Mouse (Mus musculus) adrenal gland, postnatal 25 days (tissue): ENCODE measurements around the gene 5730455P16Rik. TPM values are rescaled to one million over a fixed set of nuclear protein-coding genes. Genes with fewer than 3 reads are reported as not detected.
"Not testable (repeated sequence)": the region's sequence is repeated elsewhere in the genome, so short reads cannot be mapped to it uniquely, and the experiment has no call there.

ENCODE experiments used
- DNase-seq: peaks from one replicate; pipeline ENCODE4 v3.0.0; 2021; ENCODE audit warnings: mixed read lengths
- total RNA-seq: library from RNA; stranded (reverse); gene quantifications from 2 replicates; pipeline ENCODE4 v1.2.3, GENCODE M21; 2021

Gene 5730455P16Rik
- total RNA-seq, 1 experiment from 2014 or later: 23.3 TPM

DNA sequence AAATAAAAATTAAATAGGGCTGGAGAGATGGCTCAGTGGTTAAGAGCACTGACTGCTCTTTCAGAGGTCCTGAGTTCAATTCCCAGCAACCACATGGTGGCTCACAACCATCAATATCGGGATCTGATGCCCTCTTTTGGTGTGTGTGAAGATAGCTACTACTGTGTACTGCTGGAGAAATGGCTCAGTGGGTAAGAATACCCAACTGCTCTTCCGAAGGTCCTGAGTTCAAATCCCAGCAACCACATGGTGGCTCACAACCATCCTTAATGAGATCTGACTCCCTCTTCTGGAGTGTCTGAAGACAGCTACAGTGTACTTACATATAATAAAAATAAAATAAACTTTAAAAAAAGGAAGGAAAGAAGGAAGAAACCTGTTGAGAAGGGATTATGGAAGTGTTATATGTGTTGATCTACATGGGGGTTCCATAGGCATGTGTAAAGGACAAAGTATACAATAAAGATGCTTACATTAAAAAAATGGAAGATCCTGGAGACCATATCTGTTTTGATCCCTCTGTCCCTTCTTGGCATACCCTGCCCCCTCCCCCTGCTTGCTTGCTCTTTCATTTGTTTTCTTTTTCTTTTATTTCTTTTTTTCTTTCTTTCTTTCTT lies 726 bp upstream of the 5730455P16Rik start:
- not testable (repeated sequence) for DNase-seq

DNA sequence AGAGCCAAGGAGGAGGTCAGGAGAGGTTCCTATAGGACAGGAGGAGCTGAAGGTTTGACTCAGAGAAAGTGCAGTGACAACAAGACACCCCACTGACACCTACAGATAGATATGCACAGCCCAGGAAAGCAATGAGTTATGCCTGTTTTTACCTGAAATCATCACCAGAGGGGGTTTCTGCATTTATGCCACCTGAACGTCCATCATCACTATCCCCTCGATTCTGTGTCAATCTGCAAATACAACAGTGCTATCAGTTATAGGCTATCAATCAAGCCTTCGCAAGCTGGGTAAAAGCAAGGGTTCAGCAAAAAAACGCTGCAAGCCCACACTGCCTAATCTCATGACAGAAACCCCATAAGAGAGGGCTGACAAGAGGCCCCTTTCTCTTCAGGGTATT lies 1.2 kb downstream of the 5730455P16Rik start:
- no peak for DNase-seq

- DNase-seq: no peak
Observed at GRCm38 (mm10) chr11:80368949-80369348, 8.9 kb downstream of the 5730455P16Rik start.

GRCm38 (mm10) chr11:80354832-80355231 lies 23.0 kb downstream of the 5730455P16Rik start:
- DNase-seq: no peak

DNA sequence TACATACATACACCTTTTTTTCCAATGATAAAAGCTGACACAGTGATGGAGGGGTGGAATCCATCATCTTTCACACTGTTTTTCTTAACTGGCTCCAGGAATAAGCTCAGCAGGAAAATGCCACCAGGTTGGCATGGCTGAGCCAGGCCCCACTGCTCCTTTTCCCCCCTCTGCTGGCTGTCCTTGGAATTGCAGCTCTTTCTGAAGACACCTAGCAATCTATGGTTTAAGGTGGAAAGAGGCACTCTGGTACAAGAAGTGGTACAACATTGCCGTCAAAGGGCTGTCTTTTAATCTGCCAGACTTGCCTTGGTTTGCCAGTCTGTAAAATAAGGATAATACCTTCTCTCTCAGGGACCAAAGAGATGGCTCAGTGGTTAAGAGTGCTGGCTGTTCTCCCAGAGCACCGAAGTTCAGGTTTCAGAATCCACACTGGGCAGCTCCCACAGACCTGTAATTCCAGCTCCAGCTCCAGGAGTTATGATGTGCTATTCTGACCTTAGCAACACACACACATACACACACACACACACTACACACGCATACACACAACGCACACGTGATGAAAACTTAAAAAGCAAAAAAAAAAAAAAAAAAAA lies 25.9 kb downstream of the 5730455P16Rik start:
- peak; percentile 88 for DNase-seq

DNA sequence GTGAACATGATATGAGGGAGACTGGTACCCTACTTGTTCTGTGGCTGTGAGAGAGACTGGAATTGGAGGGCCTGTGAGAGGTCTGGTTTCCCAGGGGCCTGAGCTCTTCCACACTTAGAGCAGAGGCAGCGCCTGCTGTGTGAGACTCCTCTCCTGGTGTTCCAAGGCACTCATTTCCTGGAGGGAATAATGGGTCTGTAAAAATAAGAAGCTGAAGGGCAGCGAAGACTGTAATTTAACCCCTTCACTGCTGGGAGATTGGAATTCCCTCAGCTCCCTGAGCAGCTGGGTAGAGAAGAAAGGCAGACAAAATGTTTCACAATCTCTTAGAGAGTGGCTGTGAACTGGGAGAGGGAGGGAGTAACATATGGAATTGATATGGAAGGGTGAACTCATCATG lies 35.4 kb downstream of the 5730455P16Rik start:
- no peak for DNase-seq

- peak; percentile 34 for DNase-seq
Observed at GRCm38 (mm10) chr11:80336351-80336730, 41.5 kb downstream of the 5730455P16Rik start.

DNA sequence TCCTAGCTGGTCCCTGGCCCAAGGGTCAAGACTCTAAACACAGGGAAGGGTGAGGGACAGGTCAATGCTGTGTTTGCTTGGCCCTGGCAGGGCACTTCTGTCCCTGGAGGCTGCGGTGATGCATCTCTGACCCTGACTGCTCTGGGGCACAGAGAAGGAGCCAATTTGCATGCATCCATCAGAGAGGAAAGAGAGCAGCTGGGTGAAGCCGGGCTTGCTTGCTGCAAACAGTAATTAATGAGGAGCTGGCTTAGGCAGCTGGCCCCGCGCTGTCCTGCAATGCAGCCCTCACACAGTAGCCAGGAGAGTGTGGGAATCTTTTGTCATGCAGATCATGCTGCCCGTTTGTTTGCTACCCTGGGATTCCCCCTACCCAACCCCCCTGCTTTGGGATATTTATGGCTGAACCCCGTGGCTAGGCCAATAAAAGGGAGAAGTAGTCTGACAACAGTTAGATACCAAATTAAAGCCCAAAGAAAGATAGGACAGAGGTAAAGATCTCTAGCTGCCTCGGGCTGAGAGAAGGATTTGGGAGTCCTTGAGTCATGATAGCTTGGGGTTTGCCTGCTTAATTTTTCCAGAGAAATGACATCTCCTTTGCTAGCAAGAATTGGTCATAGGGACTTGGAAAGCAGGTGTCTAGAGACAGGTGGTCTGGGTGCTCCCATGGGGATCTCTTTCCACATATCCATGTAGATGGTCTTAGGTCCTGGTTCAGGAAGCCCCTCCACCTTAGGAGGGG lies 42.1 kb downstream of the 5730455P16Rik start:
- peak; percentile 36 for DNase-seq

DNA sequence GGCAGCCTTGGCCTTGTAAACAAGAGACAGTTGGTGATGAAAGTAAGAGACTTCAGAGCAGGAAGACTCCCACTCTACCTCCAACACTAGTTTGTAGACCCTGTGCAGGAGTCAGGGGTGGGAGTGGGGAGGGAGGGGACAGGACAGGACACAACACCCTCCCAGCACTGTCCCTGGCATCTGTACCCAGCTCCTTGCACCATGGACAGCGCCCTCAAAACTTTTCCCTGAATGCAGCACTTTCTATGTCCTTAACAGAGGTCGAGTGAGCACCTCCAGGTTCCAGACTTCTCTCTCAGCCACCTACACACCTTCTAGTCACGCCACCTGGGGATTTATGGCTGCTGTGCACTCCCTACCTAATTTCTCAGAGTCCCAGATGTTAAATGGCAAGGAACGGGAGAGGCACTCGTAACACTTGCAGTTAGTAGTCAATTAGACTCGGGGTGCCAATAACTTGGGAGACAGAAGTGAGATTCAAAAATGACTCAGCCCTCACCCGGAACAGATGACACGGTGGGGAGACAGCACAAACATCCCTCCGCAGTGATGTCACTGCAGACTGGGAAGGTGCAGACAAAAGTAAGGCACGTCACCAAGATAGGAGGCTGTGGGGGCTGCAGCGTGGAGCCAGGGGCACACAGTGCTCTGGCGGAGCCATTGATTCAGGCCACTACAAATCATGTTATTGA lies 45.0 kb downstream of the 5730455P16Rik start:
- DNase-seq: no peak

GRCm38 (mm10) chr11:80324636-80325035 lies 53.2 kb downstream of the 5730455P16Rik start:
- no peak for DNase-seq

DNA sequence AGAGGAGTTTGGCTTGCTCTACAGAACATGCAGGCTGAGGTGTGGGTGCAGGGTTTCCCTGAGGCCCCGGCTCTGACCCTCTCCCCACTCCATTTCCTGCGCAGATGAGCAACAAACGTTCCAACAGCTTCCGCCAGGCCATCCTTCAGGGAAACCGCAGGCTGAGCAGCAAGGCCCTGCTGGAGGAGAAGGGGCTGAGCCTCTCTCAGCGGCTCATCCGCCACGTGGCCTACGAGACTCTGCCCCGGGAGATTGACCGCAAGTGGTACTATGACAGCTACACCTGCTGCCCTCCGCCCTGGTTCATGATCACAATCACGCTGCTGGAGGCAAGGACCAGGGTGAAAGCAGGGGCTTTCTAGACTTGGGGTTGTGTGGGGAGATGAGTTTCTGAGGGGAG lies 54.6 kb downstream of the 5730455P16Rik start:
- DNase-seq: no peak

- no peak for DNase-seq
Observed at GRCm38 (mm10) chr11:80315743-80316639, 61.8 kb downstream of the 5730455P16Rik start.

DNA sequence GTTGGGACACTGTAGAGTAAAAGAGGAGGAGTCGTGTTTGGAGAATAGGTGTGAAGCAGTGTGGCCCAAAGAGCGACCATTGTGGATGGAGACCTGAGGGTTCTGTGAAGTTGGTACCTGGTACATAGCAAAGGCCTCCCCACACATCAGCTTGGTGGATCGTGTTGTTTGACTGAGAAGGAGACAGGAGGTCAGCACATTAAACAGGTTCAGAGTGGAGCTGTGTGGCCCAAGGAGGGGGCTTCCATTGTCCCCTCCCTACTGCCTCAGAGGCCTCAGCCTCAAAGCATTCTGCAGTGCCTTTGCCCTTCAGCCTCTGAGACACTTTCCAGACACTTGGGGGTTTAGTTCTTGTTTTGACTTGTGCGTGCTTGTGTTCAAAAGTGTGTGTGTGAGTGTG lies 63.9 kb downstream of the 5730455P16Rik start:
- DNase-seq: no peak

DNA sequence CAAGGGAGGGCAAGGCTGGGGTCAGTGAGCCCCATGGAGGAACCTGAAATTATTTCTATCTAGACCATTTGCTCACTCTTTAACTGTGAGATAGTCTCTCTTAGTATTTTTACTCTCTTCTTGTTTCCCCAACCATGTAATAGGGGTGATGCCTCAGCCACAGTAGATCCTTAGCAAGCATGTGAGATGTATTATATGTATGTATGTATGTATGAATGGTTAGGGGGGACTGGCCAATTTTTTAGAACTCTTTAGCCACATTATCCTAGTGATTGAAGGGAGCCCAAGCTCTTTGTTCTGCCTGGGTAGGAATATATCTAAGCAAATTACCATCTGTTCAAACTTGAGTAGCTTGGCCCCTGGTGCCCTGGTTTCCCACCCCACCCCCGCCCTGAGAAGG lies 64.4 kb downstream of the 5730455P16Rik start:
- DNase-seq: no peak

- DNase-seq: no peak
Observed at GRCm38 (mm10) chr11:80312565-80312964, 65.3 kb downstream of the 5730455P16Rik start.

GRCm38 (mm10) chr11:80312049-80312448 lies 65.8 kb downstream of the 5730455P16Rik start:
- DNase-seq: no peak

DNA sequence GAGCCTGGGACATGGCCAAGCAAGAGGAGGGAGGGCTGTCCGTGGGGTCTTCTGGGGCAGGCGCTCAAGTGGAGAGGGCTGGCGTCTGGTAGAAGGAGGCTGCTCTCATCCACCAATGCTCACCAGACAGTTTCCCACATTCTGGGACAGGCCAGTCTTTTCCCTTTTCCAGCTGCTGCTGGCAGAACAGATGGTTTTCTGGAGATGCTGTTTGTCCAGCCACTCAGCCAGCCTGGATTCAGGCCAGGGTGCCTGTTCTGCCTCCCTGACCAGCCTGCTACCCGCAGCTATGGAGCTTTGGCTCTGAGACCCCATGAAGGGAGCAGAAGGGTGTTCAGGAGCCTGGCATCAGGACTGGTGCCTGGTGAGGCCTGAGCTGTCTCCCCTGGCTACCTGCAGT lies 66.6 kb downstream of the 5730455P16Rik start:
- DNase-seq: no peak
